Mouse (Mus musculus) limb, embryonic 11.5 days (tissue): ENCODE results near the gene Cdip1. TPM values are rescaled to one million over a fixed set of nuclear protein-coding genes. Genes with fewer than 3 reads are reported as not detected.

ENCODE experiments used
- ATAC-seq: fragments of 200-750 bp; cut with Nextera tagmentation; 2 replicates; pipeline ENCODE4 v1.8.0; 2017; ENCODE audit warnings: low read depth; ENCODE audit not compliant: insufficient number of reproducible peaks, low FRiP score, low TSS enrichment
- DNase-seq: peaks from one replicate; pipeline ENCODE4 v3.0.0-alpha.2; 2015; ENCODE audit warnings: low spot score
- H3K27ac ChIP-seq: fragments of 300-500 bp; sonication (generic); replicated peaks from 2 replicates; pipeline ENCODE4 v1.5.1; 2014; ENCODE audit warnings: low read depth, mild to moderate bottlenecking, low read length
- H3K27me3 ChIP-seq: fragments of 300-500 bp; sonication (generic); 2 replicates; pipeline ENCODE4 v1.6.1; 2014; ENCODE audit warnings: mild to moderate bottlenecking, low read length, mixed read lengths; ENCODE audit not compliant: control insufficient read depth, insufficient read depth
- H3K36me3 ChIP-seq: fragments of 300-500 bp; sonication (generic); 2 replicates; pipeline ENCODE4 v1.6.1; 2014; ENCODE audit warnings: mild to moderate bottlenecking, low read length, moderate library complexity, mixed read lengths; ENCODE audit not compliant: control insufficient read depth, insufficient read depth
- H3K4me1 ChIP-seq: fragments of 300-500 bp; sonication (generic); 2 replicates; pipeline ENCODE4 v1.6.1; 2014; ENCODE audit warnings: low read length, mixed read lengths; ENCODE audit not compliant: control insufficient read depth, insufficient read depth
- H3K4me2 ChIP-seq: fragments of 300-500 bp; sonication (generic); 2 replicates; pipeline ENCODE4 v1.6.1; 2014; ENCODE audit warnings: low read depth, mild to moderate bottlenecking, moderate library complexity; ENCODE audit not compliant: severe bottlenecking
- H3K4me3 ChIP-seq: fragments of 300-500 bp; sonication (generic); 2 replicates; pipeline ENCODE4 v1.5.1; 2014; ENCODE audit warnings: low read depth, low read length
- H3K9ac ChIP-seq: fragments of 300-500 bp; sonication (generic); 2 replicates; pipeline ENCODE4 v1.6.1; 2014; ENCODE audit warnings: mild to moderate bottlenecking, low read length
- H3K9me3 ChIP-seq: fragments of 300-500 bp; sonication (generic); 2 replicates; pipeline ENCODE4 v1.6.1; 2016; ENCODE audit warnings: low read length; ENCODE audit not compliant: control insufficient read depth
- WGBS: fragments of 180-500 bp; shearing (Covaris S2); extraction: QIAGEN DNeasy Blood & Tissue Kit; methylation state at CpG from one replicate; pipeline ENCODE4 v1.1.7; 2014; 5-methylcytosine and 5-hydroxymethylcytosine counted together
- polyA plus RNA-seq: library from polyadenylated mRNA; unstranded; fragments of >200 nt; fragmentation: Nextera tagmentation; extraction: Ambion mirVana; gene quantifications from 2 replicates; pipeline ENCODE4 v1.2.1, GENCODE M21; 2014

Cdip1 gene
- polyA plus RNA-seq, 1 experiment from 2014 or later: 82.2 TPM

- DNase-seq (no peak), ATAC-seq (no peak)
- Histone ChIP-seq H3K4me1 (peaks cover 4% of the 10 kb centered on the region), H3K27ac (no peak overlapping the region), H3K9ac (no peak overlapping the region), H3K9me3 (no peaks in the 10 kb centered on the region), H3K36me3 (no peaks in the 10 kb centered on the region), H3K4me3 (no peak overlapping the region), H3K4me2 (no peak overlapping the region), H3K27me3 (no peaks in the 10 kb centered on the region)
- 71% methylated on average over 1 of the region's 1 CpGs for WGBS
Observed at GRCm38 (mm10) chr16:4727963-4728362, 62.1 kb downstream of the Cdip1 start.

GRCm38 (mm10) chr16:4727526-4727925 is 62.6 kb downstream of the Cdip1 start:
- Histone ChIP-seq H3K4me2 (no peak overlapping the region), H3K36me3 (no peaks in the 10 kb centered on the region), H3K4me1 (peaks cover 4% of the 10 kb centered on the region), H3K9ac (no peak overlapping the region), H3K27me3 (no peaks in the 10 kb centered on the region), H3K4me3 (no peak overlapping the region), H3K9me3 (no peaks in the 10 kb centered on the region), H3K27ac (no peak overlapping the region)
- DNase-seq (no peak), ATAC-seq (no peak)
- 88% methylated on average over 1 of the region's 1 CpGs for WGBS

GRCm38 (mm10) chr16:4726528-4727128 is 63.5 kb downstream of the Cdip1 start:
- H3K36me3 ChIP-seq: no peaks in the 10 kb centered on the region

GRCm38 (mm10) chr16:4725780-4726527 is 64.1 kb downstream of the Cdip1 start, which contains the start of gene Hmox2:
Gene Hmox2, plus strand, starts transcription at chr16:4726361.
- H3K27me3 ChIP-seq: no peaks in the 10 kb centered on the region
- ATAC-seq: peak; percentile 95
- no peaks in the 10 kb centered on the region for H3K9me3 ChIP-seq
- H3K36me3 ChIP-seq: no peaks in the 10 kb centered on the region
- DNase-seq: peak; percentile 95
- WGBS: 5% methylated on average over 35 of the region's 35 CpGs
- H3K4me2 ChIP-seq: peak within 1 kb of the TSS; percentile 85
- peak within 1 kb of the TSS; percentile 82 for H3K9ac ChIP-seq
- H3K4me3 ChIP-seq: peak within 1 kb of the TSS; percentile 82
- H3K4me1 ChIP-seq: peaks cover 4% of the 10 kb centered on the region
- peak within 1 kb of the TSS; percentile 69 for H3K27ac ChIP-seq

More at GRCm38 (mm10) chr16:4726528-4727128, 63.5 kb downstream of the Cdip1 start:
- H3K9me3 ChIP-seq: no peaks in the 10 kb centered on the region
- H3K27me3 ChIP-seq: no peaks in the 10 kb centered on the region
- WGBS: under 1% methylated on average over 40 of the region's 40 CpGs
- ATAC-seq (peak; percentile 9), DNase-seq (no peak)
- H3K4me3 ChIP-seq: peak overlapping the region; percentile 82
- H3K27ac ChIP-seq: peak overlapping the region; percentile 69
- peak overlapping the region; percentile 85 for H3K4me2 ChIP-seq
- H3K9ac ChIP-seq: peak overlapping the region; percentile 82
- peaks cover 4% of the 10 kb centered on the region for H3K4me1 ChIP-seq

GRCm38 (mm10) chr16:4725266-4725665 is 64.8 kb downstream of the Cdip1 start:
- no peak for ATAC-seq

GRCm38 (mm10) chr16:4722915-4723209 is 67.2 kb downstream of the Cdip1 start:
- DNase-seq (no peak), ATAC-seq (no peak)
- H3K9ac ChIP-seq: no peak overlapping the region
- no peak overlapping the region for H3K4me2 ChIP-seq
- no peaks in the 10 kb centered on the region for H3K27me3 ChIP-seq
- no peak overlapping the region for H3K27ac ChIP-seq
- H3K4me3 ChIP-seq: no peak overlapping the region
- no peaks in the 10 kb centered on the region for H3K9me3 ChIP-seq
- no peaks in the 10 kb centered on the region for H3K36me3 ChIP-seq
- WGBS: 75% methylated on average over 3 of the region's 3 CpGs
- peaks cover 4% of the 10 kb centered on the region for H3K4me1 ChIP-seq

More at GRCm38 (mm10) chr16:4725266-4725665, 64.8 kb downstream of the Cdip1 start:
- Histone ChIP-seq H3K27me3 (no peaks in the 10 kb centered on the region), H3K4me3 (no peak overlapping the region), H3K36me3 (no peaks in the 10 kb centered on the region), H3K9ac (no peak overlapping the region), H3K9me3 (no peaks in the 10 kb centered on the region), H3K27ac (no peak overlapping the region), H3K4me1 (peaks cover 4% of the 10 kb centered on the region), H3K4me2 (no peak overlapping the region)
- 85% methylated on average over 4 of the region's 4 CpGs for WGBS
- DNase-seq: no peak

GRCm38 (mm10) chr16:4722128-4722914 is 67.8 kb downstream of the Cdip1 start:
- Histone ChIP-seq H3K27me3 (no peaks in the 10 kb centered on the region), H3K4me3 (no peak overlapping the region), H3K9ac (no peak overlapping the region), H3K27ac (no peak overlapping the region), H3K36me3 (no peaks in the 10 kb centered on the region), H3K9me3 (no peaks in the 10 kb centered on the region), H3K4me2 (no peak overlapping the region), H3K4me1 (peaks cover 8% of the 10 kb centered on the region)
- no peak for DNase-seq
- 84% methylated on average over 7 of the region's 7 CpGs for WGBS
- no peak for ATAC-seq

- no peaks in the 10 kb centered on the region for H3K9me3 ChIP-seq
- H3K4me2 ChIP-seq: peak within 1 kb of the TSS; percentile 52
- DNase-seq (peak; percentile 85), ATAC-seq (peak; percentile 88)
- H3K27me3 ChIP-seq: no peaks in the 10 kb centered on the region
- H3K9ac ChIP-seq: peak within 1 kb of the TSS; percentile 90
- peaks cover 4% of the 10 kb centered on the region; the same call in 1 of the 2 replicates for H3K4me1 ChIP-seq
- H3K4me3 ChIP-seq: peak within 1 kb of the TSS; percentile 64
- peaks cover 9% of the 10 kb centered on the region for H3K36me3 ChIP-seq
- peak within 1 kb of the TSS; percentile 93 for H3K27ac ChIP-seq
- WGBS: 15% methylated on average over 33 of the region's 33 CpGs
Observed at GRCm38 (mm10) chr16:4718753-4719518, 71.2 kb downstream of the Cdip1 start, which contains the start of gene Nmral1. Gene Nmral1, minus strand, starts transcription at chr16:4719356.
